Mouse (Mus musculus) gastrocnemius, postnatal 4 days (tissue): ENCODE results near the gene Znrf1. TPM values are rescaled to one million over a fixed set of nuclear protein-coding genes. Genes with fewer than 3 reads are reported as not detected.

Experiments
- DNase-seq, 2 experiments: peaks; one replicate each; pipeline ENCODE4 v3.0.0; 2021 to 2022; ENCODE audit warnings: low spot score in 2 of 2, mixed read lengths in 2 of 2
- total RNA-seq, 2 experiments: library from RNA; stranded (reverse); gene quantifications; 2 replicates each; pipeline ENCODE4 v1.2.3; 2021

The Znrf1 gene
- total RNA-seq, 2 experiments from 2014 or later = 69.2 to 70.8 TPM

DNA sequence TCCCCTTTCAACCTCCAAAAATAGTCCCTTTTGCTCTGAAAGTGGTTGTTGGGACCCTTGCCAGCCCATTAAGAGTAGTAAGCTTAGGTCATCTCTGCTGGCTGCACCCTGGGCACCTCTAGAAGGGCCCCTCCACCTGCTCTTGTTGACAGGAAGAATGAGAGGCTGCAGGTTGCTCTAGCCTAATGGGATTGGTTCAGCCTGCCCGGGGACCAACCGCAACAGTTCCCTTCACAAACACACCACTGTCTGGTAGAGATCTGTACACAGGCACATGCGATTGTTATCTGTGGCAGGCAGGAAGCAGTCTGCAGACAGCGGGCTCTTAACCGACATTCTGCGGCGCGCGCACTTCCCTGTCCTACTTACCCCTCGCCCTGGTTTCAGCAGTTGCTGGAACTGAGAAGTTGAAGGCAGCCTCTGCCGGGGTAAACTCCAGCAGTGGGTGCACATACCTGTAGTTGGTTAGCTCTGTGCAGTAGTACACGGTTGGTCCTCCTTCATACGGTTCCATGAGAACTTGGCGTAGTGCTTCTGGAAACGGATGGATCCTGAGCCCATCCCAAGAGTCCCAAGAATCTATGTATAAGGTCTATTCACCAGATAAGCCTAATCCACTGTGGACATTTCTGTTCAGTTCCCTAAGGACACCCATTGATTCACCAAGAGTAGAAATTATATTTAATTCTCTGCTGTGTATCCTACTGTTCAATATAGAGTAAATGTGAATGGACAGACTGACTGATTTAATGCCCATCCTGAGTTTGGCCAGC is 60.0 kb downstream of the Znrf1 start:
- no peak for DNase-seq

DNA sequence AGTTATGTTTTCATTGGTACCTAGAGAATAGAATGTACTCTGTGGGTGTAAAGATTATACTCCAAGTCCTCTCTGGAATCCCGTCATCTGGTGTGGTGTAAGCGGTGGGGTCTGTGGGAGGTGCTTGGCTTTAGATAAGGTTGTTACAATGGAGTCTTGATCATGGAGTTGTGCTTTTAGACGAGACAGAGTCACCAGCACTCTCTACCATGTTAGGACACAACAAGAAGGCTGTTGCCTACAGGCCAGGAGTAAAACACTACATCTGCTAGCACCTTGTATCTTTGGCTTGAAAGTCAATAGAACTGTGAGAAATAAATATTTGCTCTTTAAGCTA is 60.6 kb downstream of the Znrf1 start:
- no peak for DNase-seq

DNA sequence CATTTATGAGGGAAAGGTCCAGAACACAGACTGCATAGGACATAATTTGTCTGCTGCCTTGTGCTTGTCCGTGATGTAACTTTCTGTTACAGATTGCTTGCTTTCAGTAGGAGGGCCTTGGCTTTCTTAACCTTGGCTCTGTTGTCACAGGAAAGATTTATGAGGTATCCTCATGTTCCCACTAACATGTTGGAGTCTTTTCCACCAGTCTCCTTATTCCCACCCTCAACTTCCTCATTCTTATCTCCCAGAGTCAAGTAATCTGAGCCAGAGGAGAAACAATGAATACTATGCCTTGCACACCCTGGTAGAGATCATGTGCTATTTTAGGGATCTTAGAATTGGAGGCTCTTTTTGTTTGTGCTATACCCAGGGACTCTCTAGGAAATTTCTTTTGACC is 61.4 kb downstream of the Znrf1 start:
- no peak for DNase-seq

DNA sequence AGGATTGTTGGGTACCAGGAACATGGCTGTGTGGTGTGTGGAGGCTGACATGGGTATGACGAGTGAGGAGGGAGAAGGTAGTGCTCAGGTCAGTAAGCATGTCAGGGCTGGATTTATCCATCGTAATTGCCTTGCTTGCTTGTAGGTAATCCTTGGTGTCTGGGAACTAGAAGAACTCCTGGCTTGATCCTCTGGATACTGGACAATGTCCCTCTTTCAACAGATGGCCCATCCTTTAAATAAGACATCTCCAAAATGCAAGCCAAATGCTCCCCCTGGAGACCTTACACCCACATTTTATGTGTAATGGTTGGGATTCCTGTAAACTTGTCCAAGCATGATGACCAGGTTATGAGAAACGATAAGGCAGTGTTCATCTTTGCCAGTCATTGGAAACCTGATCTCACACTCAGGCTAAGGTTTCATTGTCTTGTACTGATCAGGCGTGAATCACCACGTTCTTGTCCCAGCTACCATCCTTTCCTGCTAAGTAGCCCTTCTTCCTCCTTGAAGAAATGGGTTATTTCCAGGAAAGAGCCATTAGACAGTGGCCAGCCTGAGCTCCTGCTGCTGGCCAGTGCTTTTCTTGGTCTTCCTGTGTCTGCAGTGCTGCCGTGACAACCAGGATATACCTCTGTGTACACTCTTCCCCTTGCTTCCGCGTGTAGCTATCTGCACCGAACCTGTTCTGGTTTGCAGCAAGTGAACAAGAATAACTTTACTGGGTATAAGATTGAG is 64.0 kb downstream of the Znrf1 start:
- DNase-seq = no peak

DNA sequence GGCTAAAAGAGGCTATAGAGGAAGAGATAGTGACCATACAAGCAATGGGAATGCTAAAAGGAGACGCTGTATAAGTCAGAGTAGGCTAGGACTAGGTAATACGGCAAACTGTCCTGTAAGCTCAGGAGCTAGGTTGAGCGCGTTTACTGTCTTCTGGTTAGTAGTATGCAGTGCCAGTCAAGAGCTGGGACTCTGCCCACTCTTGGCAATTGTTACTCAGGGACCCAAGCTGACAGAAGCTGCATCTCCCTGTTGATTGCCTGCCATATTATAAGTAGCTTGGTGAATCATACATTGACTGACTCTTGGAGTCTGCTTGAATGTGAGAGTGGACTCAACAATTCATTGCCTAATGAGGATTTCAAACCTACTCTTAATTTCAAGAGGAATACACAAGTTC is 66.2 kb downstream of the Znrf1 start:
- DNase-seq = no peak

DNA sequence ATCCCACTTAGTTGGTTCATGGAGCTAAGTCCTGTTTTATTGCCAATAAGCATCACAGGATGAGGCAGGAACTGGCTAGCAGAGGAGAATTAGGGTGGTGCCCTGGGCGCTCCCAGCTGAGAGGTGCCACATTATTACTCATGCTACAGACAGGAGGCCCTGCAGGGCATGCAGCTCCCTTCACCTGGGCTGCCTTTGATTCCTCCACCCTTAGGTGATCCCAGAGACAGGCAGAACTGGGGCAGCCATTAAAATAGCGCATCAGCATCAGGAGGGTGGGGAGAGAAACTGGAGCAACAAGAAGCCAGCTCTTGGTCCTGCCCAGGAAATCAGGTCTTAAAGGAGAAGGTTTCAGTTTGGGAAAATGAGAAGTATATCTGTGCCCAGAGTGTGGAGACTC is 69.1 kb downstream of the Znrf1 start:
- DNase-seq = no peak

DNA sequence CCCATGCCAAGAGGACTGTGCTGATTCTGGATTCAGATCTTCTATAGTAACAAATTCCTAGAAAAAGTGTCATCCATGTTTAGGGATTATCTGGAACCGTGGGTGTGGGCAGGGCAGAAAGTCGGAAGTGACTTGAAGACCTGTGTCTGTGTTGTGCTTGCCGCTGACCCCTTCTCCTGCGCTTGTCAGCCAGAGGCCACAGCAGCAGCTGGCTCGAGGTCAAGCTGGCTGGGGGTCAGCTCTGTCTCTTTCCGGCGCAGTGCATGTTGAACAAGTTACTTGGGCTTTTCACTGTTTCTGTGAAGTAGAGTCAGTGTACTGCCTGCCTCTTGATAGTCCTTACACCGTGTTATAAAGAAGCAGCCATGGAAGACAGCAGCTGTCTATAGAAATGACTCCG is 71.1 kb downstream of the Znrf1 start:
- DNase-seq = no peak

DNA sequence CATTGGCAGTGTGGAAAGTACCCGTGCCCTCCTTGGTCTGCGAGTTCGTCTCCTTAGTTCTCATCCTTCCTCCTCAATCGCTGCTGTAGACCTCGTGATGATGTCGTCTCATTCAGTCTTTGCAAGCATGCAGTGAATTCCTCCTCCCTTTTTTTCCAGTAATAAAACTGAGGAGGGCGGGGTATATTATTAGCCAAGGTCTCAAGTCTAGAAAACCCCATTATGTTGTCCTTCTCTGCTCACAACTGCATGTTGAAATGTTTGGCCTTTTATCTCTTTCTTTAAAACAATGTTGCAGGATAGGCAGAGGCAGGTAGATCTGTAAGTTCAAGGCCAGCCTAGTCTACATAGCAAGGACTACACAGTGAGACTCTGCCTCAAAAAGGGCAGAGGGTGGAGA is 71.5 kb downstream of the Znrf1 start:
- DNase-seq = no peak

DNA sequence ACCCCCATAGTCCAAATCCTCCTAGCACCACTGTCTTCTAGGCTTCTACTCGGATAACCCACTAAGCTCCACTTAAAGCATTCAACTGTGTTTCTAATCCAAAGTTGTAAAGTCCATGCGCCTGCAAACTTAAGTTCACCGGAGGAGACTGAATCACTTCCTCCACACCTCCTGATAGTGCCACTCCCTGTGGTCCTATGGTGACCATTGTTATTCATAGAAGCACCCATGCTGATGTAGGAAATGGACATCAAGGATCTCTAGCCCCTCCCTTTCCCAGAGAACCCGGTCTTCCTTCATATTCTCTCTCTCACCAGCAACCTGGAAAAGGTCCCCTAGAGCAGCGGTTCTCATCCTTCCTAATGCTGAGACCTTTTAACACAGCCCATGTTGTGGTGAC is 77.3 kb downstream of the Znrf1 start:
- DNase-seq = no peak

DNA sequence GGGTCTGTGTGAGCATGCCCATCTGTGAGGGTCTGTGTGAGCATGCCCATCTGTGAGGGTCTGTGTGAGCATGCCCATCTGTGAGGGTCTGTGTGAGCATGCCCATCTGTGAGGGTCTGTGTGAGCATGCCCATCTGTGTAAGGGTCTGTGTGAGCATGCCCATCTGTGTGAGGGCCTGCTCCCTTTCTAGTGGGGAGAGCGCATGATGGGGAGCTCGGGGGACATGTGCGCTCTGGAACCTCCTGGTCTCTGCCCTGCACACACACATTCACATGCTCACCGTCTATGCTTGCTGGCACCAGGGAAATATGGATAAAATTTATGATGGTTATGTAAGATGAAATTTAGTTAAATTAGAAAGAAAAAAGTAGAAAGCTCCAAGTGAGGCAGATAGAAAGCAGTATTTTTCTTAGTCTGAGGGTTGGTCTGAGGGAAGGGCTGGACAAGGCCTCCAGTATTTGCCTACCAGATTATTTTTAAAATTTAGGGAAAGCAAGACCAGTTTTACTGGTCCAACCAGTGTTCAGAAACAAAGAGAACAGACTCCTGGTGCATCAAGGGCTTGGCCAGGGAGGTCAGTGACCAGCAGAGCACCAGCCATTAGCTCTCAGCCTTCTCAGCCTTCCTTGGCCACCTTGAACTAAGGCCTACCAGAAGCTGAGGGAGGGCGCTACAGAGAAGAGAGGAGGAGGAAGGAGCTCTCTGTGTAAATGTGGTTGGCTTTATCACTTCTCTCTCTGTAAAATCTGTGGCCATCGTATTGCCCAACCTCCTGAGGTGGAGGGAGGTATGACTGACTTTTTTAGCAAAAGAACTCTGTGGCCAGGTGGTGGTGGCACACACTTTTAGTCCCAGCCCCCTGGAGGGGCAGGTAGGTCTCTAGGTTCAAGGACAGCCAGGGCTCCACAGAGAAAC is 79.1 kb downstream of the Znrf1 start:
- DNase-seq = no peak

DNA sequence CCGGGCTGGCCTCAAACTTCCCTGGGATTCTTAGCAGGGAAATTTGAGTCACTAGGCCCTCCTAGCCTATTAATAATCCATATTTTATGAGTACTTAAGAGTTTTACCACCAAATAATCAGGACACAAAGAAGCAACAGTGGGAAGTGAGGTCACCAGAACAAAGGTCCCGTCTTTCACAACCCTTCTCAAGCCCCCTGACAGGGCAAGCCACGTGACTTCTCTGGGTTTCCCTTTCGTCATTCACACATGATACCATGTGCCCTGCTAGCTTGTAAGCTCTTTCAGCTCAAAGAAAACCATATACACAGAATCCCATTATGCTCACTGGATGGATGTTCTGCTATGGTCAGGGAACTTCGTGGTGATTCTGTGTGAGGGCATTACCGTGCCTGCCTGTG is 81.9 kb downstream of the Znrf1 start:
- DNase-seq = no peak

DNA sequence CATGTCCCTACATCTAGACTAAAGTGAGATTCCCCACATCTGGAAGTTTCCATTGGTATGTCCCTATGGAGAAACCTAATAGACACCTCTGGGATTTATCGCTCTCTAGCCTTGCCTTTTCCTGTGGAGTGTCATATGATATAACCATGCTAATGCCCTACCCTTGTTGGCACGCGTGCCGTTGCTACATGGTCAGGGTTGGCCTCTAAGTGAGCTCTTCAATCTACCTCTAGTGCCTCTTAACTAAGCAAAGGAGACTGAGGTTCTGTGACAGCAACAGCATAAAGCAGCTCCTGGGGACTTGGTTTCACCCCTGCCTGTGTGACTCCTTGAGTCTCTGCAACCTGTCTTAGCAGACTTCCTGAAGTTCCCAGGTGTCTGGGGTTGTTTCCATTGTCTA is 82.4 kb downstream of the Znrf1 start:
- no peak for DNase-seq

DNA sequence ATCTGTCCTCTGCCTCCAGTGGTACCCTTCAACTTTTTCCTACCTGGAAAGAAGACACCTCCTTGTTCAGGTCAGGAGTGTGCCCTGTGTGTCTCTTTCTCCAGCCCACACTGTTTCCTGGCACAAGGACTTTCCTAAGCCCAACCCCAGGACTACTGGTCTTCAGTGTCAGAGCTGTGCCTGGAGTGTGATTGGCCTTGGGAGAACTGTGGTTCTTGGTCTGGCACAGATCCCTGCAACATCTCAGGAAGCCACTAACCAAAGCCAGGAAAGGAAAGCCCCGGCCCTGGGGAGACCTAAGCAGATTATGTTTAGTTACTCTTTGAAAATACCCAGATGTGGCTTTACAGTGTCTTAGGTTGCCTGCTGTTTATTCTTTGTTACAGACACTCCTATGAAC is 84.0 kb downstream of the Znrf1 start:
- no peak for DNase-seq

DNA sequence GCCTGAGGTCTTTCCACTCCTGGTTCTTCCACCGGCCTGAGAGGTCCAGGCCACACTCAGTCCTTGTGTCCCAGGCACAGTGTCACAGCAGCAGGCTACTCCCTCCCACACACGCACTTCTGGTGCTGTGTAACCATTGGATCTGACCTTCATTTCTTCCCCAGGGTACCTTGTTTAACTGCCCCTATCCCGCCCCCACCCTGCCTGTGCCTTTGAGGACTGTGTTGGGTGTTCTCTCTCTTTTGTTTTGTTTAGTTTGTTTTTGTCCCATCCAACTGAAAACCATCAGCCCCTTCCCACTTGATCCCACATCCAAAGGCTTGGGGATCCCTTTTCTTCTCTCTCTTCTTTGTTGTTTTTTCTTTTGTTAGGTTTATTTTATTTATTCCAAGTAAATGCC is 86.2 kb downstream of the Znrf1 start:
- DNase-seq = no peak

DNA sequence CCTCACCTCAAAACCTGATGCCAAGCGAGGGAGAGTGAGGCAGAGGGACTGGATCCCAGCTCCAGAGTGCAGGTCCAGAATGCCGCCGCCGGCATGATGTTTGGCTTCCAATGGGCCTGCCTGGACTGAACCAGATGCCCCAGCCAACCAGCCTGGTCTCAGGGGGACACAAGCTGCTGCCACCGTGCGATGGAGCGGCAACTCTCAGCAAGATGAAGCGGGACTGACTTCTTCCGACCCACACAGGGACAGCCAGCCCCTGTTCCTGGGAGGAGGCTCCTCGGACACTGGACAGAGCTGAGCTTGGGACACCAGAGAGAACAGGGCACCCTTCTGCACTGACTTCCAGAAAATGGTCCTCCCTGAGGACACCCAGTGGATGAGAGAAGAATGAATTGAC is 86.7 kb downstream of the Znrf1 start:
- no peak for DNase-seq

DNA sequence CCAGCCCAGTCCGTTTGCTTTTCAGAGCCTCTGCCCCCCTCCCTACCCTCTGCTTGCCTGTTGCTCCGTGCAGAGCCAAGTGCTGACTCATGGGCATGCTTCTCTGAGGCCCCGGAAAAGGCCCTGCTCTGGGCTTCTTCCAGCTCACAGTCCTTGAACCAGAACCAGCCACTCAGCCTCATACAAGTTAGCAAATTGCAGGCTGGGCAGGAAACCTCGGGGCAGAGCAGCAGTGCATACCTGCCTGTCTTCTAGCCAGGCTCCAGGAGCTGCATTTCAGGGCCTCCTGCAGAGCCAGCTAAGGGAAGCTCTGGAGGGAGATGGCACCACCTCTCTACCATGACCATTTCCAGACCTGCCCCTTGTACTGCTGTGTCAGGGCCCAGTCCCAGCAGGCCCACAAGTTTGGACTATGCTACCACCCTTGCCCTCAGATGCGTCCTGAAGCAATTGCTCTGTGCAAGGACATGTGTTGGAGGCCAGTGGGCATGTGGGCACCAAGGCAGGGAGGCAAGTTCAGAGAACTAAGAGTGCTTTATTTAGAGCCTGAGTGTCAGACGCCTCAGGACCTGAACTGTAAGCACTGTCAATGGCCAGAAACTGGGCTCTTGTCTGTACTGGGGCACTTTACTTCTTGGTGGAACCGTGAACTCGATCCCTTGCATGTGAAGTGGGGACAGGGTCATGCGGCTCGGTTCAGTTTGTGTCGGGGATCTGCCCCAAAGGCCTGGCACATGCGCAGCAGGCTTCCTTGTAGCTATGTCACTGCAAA is 88.4 kb downstream of the Znrf1 start:
- no peak for DNase-seq

DNA sequence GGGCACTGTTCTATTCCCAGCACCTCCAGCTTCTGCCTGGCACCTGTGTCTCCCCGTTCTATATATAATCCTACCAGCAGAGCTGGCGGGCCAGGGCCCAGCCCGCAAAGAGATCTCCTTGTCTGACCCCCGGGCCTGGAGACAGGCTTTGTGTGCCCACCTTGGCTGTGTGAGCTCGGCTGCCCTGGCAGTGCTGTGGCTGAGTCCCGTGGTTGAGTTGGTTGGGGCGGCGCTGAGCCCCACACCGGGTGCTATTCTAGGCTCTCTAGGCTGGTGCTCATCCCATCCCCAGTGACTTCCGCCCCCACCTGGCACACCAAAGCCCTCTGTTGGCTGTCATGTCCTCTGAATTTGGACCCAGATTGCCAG is 88.9 kb downstream of the Znrf1 start:
- no peak for DNase-seq

DNA sequence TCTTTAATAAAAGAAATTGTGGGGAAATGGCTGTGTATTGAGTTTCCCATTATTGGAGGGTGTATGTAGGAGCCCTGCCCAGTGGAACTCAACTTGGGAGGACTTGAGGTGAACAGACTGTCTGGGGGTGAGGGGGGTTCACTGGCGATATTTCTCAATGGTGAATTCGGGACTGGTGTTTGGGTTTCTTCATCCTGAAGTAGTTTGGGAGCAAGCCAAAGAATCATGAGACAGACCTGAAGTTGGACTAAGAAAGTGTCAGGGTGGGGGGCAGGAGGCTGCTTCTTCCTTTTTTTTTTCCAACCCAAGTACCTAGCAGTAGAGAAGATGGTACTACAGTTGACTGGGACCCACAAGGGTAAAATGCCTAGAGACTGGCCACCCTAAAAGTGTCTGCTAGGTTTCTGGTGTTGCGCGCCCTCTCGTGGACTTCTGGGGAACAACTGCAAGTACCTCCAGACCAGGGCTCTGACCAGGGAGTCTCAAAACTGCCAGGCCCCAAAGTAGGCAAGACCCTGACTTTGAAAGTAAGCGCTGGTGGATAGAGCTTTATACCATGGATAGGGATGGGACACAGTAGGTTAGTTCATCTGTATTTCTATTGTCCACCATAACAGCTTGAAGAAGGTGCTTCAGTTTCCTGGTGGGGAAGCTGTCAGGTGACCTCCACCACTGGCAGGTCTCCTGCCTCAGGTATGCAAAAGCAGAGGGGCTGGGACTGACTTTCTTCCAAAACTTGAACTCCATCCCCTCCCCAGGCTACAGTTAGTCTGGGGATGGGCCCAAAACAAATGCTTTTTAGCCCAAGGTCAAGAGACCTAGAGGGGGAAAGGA is 90.0 kb downstream of the Znrf1 start:
- peak; percentile 46 to 68 for DNase-seq

DNA sequence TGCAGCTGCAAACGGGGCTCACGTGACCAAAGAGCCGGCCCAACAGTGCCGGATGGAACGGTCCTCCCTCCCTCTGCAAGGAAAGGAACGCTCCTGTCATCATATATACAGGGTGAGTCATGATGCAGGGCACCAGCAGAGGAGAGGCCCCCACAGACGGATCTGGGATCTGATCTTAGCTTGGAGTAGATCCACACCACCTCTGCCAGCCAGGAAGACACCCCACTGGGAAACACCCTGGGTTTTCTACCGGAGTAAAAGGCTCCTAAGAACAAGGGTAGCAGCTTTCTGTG is 90.6 kb downstream of the Znrf1 start:
- no peak for DNase-seq

DNA sequence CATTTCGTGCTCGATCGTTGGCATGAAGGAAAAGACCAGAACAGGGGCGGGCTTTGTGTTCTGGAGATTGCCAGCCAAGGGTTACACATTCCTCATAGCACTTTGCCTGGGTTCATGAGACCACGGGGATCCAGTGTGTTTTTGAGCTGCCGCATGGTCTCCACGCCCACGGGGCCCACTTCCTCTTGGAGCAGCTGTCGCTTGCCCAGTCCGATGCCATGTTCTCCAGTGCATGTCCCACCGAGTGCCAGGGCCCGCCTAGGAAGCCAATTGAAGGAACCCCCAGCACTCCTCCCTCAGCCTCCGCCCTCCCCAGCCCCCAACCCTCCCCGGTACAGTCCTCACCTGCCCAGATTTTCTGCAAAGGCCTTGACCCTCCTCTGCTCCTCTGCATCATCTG is 91.0 kb downstream of the Znrf1 start:
- DNase-seq = no peak

DNA sequence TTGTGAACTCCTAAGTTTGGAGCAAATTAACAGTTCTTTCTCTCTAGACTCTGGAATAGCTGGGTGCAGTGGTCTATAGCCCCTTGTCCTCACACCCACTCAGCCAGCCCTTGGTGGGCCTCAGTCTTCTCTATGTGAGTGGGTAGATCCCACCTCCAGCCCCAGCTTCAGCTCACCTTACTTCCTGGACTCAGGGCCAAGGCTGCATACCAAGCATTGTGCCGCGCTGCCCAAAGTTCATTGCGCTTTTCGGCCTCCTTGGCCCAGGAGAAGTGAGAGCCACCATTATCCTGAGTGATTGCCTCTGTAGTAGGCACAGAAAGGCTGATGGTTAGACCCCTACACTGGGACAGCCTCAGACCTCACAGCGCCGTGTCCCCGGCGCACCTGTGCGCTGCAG is 92.0 kb downstream of the Znrf1 start:
- no peak for DNase-seq
